Mouse (Mus musculus): ENCODE data around the gene Slc15a1.

DNA sequence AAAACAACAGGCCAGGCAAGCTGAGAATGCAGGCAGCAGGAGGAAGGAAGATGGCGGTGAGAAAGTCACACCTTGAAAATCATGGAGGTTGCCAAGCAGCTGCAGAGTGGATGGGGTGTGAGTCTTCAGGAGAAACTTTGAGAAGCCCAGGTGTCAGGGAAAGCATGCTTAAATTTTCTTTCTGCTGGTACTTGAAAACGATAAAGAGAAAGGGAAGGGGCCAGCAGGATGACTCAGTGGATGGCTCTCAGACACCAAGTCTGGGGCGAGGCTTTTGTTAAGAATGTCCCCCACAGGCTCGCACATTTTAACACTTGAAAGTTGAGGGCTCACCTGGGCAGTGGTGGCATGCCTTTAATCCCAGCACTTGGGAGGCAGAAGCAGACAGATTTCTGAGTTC lies 76.9 kb downstream of the Slc15a1 start:
- TF ChIP-seq POLR2A (IDR thresholded peaks at IDR 0.05; ENCODE audit: borderline replicate concordance, extremely low read depth, low read depth, low read length), result no peak
- no peak for TF ChIP-seq CTCF (IDR thresholded peaks at IDR 0.05; ENCODE audit: insufficient read depth, low read length)
